Mouse (Mus musculus): Measurements from ENCODE around the gene Chsy1. TPM values are rescaled to one million over a fixed set of nuclear protein-coding genes. Genes with fewer than 3 reads are reported as not detected.

Gene Chsy1
- polyA plus RNA-seq, 1 experiment from 2014 or later: 13.4 TPM

DNA sequence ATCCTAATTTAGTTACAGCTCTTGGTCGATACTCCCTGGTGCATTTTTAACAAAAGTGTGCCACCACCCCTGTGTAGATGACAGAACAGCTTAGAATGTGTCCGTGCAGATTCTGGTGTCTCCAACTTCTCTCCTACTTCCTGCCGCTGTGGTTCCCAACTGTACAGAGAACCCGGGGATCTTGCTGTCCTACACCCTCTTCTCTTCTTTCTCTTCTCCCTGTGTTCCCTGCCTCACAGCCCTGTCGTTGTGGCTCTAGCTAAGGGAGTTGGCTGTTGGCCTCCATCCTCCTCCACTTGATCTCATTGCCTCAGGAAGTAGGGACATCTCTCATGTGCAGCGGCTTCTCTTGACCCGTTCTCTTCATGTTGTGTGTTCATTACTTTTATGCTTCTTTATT lies 59.6 kb downstream of the Chsy1 start:
- no peaks in the 10 kb centered on the region for H3K27me3 ChIP-seq (replicated peaks)
- no peak overlapping the region for H3K27ac ChIP-seq
- no peak overlapping the region for H3K4me2 ChIP-seq (replicated peaks)
- no peak overlapping the region for H3K9ac ChIP-seq
- WGBS: 92% methylated on average over 7 of the region's 7 CpGs
- peaks cover 23% of the 10 kb centered on the region for H3K36me3 ChIP-seq
- no peak overlapping the region for H3K4me3 ChIP-seq
- no peaks in the 10 kb centered on the region for H3K9me3 ChIP-seq
- H3K4me1 ChIP-seq: peaks cover 5% of the 10 kb centered on the region; the same call in 1 of the 2 replicates
- no peak for ATAC-seq (ENCODE audit: low FRiP score, low read depth)

- 93% methylated on average over 6 of the region's 6 CpGs for WGBS
- Histone ChIP-seq H3K4me1 (peaks cover 3% of the 10 kb centered on the region; the same call in 1 of the 2 replicates), H3K27ac (no peak overlapping the region), H3K9ac (no peak overlapping the region), H3K36me3 (peaks cover 29% of the 10 kb centered on the region), H3K27me3 (replicated peaks) (no peaks in the 10 kb centered on the region), H3K4me3 (no peak overlapping the region), H3K4me2 (replicated peaks) (no peak overlapping the region), H3K9me3 (no peaks in the 10 kb centered on the region)
- ATAC-seq (ENCODE audit: low FRiP score, low read depth): no peak
Observed at GRCm38 (mm10) chr7:66169476-66169875, 60.2 kb downstream of the Chsy1 start.

DNA sequence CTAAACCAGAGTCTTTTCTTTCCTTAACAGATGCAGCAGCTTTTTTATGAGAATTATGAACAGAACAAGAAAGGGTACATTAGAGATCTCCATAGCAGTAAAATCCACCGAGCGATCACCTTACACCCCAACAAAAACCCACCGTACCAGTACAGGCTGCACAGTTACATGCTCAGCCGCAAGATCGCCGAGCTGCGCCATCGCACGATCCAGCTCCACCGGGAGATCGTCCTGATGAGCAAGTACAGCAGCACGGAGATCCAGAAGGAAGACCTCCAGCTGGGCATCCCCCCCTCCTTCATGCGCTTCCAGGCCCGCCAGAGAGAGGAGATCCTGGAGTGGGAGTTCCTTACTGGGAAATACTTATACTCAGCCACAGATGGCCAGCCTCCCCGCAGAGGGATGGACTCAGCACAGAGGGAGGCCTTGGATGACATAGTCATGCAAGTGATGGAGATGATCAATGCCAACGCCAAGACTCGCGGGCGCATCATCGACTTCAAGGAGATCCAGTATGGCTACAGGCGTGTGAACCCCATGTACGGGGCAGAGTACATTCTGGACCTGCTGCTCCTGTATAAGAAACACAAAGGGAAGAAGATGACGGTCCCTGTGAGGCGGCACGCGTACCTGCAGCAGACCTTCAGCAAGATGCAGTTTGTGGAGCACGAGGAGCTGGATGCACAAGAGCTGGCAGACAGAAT lies 61.6 kb downstream of the Chsy1 start:
- Histone ChIP-seq H3K27ac (no peak overlapping the region), H3K9me3 (no peaks in the 10 kb centered on the region), H3K36me3 (peaks cover 40% of the 10 kb centered on the region), H3K4me2 (replicated peaks) (no peak overlapping the region), H3K4me1 (no peaks in the 10 kb centered on the region), H3K27me3 (replicated peaks) (no peaks in the 10 kb centered on the region), H3K9ac (no peak overlapping the region), H3K4me3 (no peak overlapping the region)
- WGBS: 95% methylated on average over 27 of the region's 27 CpGs
- no peak for ATAC-seq (ENCODE audit: low FRiP score, low read depth)

DNA sequence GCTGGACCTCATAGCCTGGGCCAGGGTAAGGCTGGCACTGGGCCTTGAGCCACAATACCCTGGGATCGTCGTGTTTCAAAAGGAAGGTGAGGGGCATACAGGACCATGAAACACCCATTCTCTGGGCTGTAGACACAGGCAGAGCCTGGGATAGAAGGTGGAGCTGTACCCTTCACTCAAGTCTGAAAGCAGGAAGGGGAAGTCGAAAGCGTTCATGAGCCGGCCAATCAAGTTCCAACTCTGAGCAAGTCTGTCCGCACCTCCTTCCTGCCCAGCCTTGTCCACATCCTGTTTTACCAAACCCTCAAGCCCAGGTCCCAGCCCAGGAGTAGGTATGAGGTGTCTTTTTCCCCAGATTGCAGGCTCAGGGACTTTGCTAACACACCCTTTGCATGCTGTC lies 66.4 kb downstream of the Chsy1 start:
- 95% methylated on average over 6 of the region's 6 CpGs for WGBS
- Histone ChIP-seq H3K27me3 (replicated peaks) (no peaks in the 10 kb centered on the region), H3K9me3 (no peaks in the 10 kb centered on the region), H3K4me3 (no peak overlapping the region), H3K27ac (no peak overlapping the region), H3K4me2 (replicated peaks) (no peak overlapping the region), H3K36me3 (peaks cover 41% of the 10 kb centered on the region), H3K4me1 (no peaks in the 10 kb centered on the region), H3K9ac (no peak overlapping the region)
- ATAC-seq (ENCODE audit: low FRiP score, low read depth): no peak

GRCm38 (mm10) chr7:66176256-66176655 lies 66.9 kb downstream of the Chsy1 start:
- Histone ChIP-seq H3K27ac (no peak overlapping the region), H3K36me3 (peaks cover 36% of the 10 kb centered on the region), H3K9me3 (no peaks in the 10 kb centered on the region), H3K4me1 (no peaks in the 10 kb centered on the region), H3K9ac (no peak overlapping the region), H3K4me2 (replicated peaks) (no peak overlapping the region), H3K27me3 (replicated peaks) (no peaks in the 10 kb centered on the region), H3K4me3 (no peak overlapping the region)
- ATAC-seq (ENCODE audit: low FRiP score, low read depth): no peak
- 90% methylated on average over 4 of the region's 4 CpGs for WGBS

DNA sequence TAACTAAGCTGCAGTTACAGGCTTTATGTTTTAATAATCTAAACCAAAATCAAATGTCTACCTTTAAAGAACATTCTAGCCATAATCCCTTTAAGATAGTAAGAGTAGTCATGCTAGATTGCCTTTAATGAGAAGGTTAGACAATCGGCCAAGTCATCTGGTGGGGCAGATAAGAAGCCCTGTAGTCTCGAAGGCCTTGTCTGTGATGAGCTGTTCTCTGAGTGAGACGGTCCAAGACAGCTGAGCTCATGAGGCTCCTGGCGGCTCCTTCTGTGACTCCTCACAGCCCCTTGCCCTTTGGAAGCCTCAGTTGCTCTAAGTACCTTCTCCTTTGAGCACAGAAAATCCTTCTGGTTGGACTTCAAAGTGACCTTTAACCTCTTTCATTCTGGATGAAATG lies 67.6 kb downstream of the Chsy1 start:
- no peaks in the 10 kb centered on the region for H3K9me3 ChIP-seq
- no peaks in the 10 kb centered on the region for H3K27me3 ChIP-seq (replicated peaks)
- ATAC-seq (ENCODE audit: low FRiP score, low read depth): no peak
- no peak overlapping the region for H3K9ac ChIP-seq
- no peak overlapping the region for H3K4me2 ChIP-seq (replicated peaks)
- H3K36me3 ChIP-seq: peaks cover 29% of the 10 kb centered on the region
- no peaks in the 10 kb centered on the region for H3K4me1 ChIP-seq
- 89% methylated on average over 4 of the region's 4 CpGs for WGBS
- H3K27ac ChIP-seq: no peak overlapping the region
- H3K4me3 ChIP-seq: no peak overlapping the region

DNA sequence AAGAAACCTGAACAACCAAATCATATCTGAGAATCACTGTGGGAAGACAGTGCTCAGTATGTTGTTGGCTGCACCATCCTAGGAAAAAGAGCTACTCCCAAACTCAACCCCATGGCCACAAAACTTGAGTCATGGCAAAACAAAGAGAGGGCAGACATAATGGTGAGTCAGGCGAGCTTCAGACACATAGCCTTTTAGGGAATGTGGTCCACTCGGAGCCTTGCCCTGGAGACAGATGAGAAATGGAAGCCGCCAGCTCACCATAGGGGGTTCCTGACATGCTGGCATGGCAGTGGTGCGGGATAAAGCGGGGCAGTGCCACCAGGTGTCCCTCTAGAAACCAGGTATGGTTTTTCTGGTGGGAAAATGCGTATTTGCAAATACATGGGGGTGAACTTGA lies 68.8 kb downstream of the Chsy1 start:
- Histone ChIP-seq H3K4me2 (replicated peaks) (no peak overlapping the region), H3K36me3 (peaks cover 25% of the 10 kb centered on the region), H3K4me1 (no peaks in the 10 kb centered on the region), H3K9ac (no peak overlapping the region), H3K27ac (no peak overlapping the region), H3K27me3 (replicated peaks) (no peaks in the 10 kb centered on the region), H3K4me3 (no peak overlapping the region), H3K9me3 (no peaks in the 10 kb centered on the region)
- no peak for ATAC-seq (ENCODE audit: low FRiP score, low read depth)
- WGBS: 84% methylated on average over 6 of the region's 6 CpGs

DNA sequence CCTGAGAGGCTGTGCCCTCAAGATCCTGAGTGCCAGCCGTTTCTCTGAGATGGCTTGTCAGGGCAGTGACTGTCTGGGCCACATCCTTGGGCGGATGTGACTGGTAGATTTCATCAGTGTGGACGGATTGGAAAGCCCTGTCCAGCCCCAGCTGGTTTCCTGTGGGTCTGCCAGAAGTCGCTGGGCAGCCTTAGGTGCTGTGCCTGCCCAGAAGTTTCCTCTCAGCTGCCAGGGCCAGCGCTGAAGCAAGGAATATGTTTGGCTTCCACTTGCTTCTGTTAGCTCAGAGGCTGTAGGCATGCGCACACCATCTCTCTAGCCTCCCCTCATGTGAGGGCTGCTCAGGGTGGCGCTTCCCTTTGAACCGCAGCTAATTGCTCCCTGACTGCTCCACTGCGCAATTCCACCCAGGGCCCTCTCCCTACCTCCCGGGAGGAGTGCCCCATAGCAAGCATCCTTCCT lies 69.8 kb downstream of the Chsy1 start:
- Histone ChIP-seq H3K4me1 (no peaks in the 10 kb centered on the region), H3K4me3 (no peak overlapping the region), H3K9ac (no peak overlapping the region), H3K36me3 (peaks cover 20% of the 10 kb centered on the region), H3K4me2 (replicated peaks) (no peak overlapping the region), H3K27ac (no peak overlapping the region), H3K27me3 (replicated peaks) (no peaks in the 10 kb centered on the region), H3K9me3 (no peaks in the 10 kb centered on the region)
- 46% methylated on average over 10 of the region's 10 CpGs for WGBS
- no peak for ATAC-seq (ENCODE audit: low FRiP score, low read depth)

DNA sequence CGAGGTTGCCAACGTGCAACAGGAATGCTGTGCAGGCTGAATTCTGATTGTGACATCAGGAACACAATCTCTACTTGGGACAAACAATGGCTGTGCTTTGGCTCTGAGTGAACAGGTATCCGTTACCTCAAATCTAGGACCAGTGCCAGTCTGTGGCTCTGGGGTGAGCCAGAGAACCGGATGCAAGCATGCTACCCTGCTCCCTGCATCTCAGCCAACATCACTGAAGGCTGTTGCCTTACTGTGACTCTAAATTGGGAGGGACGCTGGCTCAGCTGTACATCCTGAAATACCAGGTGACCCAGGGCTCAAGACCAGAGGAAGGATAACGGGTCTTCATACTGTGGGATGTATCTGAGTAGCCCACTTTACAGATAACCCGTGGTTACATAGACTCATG lies 70.4 kb downstream of the Chsy1 start:
- H3K4me3 ChIP-seq: no peak overlapping the region
- H3K4me1 ChIP-seq: no peaks in the 10 kb centered on the region
- H3K9me3 ChIP-seq: no peaks in the 10 kb centered on the region
- H3K4me2 ChIP-seq (replicated peaks): no peak overlapping the region
- 89% methylated on average over 7 of the region's 7 CpGs for WGBS
- H3K36me3 ChIP-seq: peaks cover 14% of the 10 kb centered on the region
- H3K27me3 ChIP-seq (replicated peaks): no peaks in the 10 kb centered on the region
- no peak overlapping the region for H3K27ac ChIP-seq
- ATAC-seq (ENCODE audit: low FRiP score, low read depth): no peak
- no peak overlapping the region for H3K9ac ChIP-seq

DNA sequence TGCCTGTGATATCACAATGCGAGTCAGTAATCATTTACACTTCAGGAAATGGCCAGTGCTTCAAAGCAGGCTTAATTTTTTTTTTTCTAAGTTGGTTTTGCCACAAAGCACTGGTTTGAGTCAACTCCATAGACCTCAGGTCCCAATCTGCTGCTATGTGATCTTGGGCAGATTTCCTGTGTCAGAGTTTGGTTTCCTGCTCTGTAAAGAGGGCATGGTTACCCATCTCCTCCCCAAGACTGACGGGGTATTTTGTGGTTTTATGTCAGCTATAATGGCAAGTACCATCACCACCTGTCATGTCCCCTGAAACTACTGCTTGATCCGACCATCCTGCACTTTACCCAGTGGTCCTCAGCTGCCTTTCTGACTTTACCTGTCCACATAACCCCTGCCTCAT lies 70.9 kb downstream of the Chsy1 start:
- peaks cover 11% of the 10 kb centered on the region for H3K36me3 ChIP-seq
- 83% methylated on average over 3 of the region's 3 CpGs for WGBS
- no peaks in the 10 kb centered on the region for H3K27me3 ChIP-seq (replicated peaks)
- H3K9me3 ChIP-seq: no peaks in the 10 kb centered on the region
- H3K27ac ChIP-seq: no peak overlapping the region
- H3K4me3 ChIP-seq: no peak overlapping the region
- no peak for ATAC-seq (ENCODE audit: low FRiP score, low read depth)
- no peak overlapping the region for H3K9ac ChIP-seq
- no peak overlapping the region for H3K4me2 ChIP-seq (replicated peaks)
- H3K4me1 ChIP-seq: no peaks in the 10 kb centered on the region

DNA sequence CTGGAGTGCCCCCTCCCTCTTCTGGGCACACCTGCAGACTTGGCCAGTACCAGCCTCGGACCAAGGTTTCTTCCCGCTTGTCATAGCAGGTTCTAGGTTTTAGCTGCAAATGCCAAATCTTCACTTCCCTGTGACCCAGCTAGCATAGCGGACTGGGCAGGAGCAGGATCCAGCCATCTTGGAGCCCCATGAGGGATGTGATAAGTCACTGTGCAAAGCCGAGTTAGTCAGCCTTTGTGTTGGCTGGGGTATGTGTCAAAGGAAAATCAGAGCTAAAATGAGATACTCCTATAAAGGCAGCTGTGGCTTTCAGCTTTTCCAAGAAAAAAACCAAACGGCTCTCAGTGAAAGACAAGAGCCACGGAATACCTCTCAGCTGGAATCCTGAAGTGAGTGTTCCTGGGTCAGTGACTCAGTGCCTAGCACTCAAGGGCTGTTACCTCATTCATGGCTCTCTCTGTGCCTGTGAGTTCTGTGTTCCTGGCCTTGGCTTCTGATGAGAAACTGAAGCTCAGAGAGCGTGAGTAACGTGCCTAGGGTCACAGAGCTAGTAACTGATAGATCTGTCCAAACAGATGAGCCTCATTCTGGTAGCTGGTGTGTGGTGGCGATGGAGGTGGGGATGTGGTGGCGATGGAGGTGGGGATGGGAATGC lies 71.5 kb downstream of the Chsy1 start:
- Histone ChIP-seq H3K36me3 (peaks cover 6% of the 10 kb centered on the region), H3K27ac (no peak overlapping the region), H3K27me3 (replicated peaks) (no peaks in the 10 kb centered on the region), H3K4me3 (no peak overlapping the region), H3K9me3 (no peaks in the 10 kb centered on the region), H3K4me2 (replicated peaks) (no peak overlapping the region), H3K4me1 (no peaks in the 10 kb centered on the region), H3K9ac (no peak overlapping the region)
- WGBS: 88% methylated on average over 10 of the region's 10 CpGs
- no peak for ATAC-seq (ENCODE audit: low FRiP score, low read depth)

- H3K36me3 ChIP-seq: no peaks in the 10 kb centered on the region
- H3K4me3 ChIP-seq: no peak overlapping the region
- no peak overlapping the region for H3K4me2 ChIP-seq (replicated peaks)
- H3K9ac ChIP-seq: no peak overlapping the region
- H3K27ac ChIP-seq: no peak overlapping the region
- no peak for ATAC-seq (ENCODE audit: low FRiP score, low read depth)
- WGBS: 80% methylated on average over 7 of the region's 7 CpGs
- no peaks in the 10 kb centered on the region for H3K4me1 ChIP-seq
- no peaks in the 10 kb centered on the region for H3K27me3 ChIP-seq (replicated peaks)
- no peaks in the 10 kb centered on the region for H3K9me3 ChIP-seq
Observed at GRCm38 (mm10) chr7:66182075-66182715, 72.9 kb downstream of the Chsy1 start.
